Mouse (Mus musculus) heart, postnatal 25 days (tissue): ENCODE measurements around the gene Gm21985. TPM values are rescaled to one million over a fixed set of nuclear protein-coding genes. Genes with fewer than 3 reads are reported as not detected.
A peak's percentile ranks its signal among the peaks of the same experiment; 100 is the strongest.
"Not testable (repeated sequence)": the region's sequence is repeated elsewhere in the genome, so short reads cannot be mapped to it uniquely, and the experiment has no call there.

Experiments
- DNase-seq: peaks from one replicate; pipeline ENCODE4 v3.0.0; 2022; ENCODE audit warnings: low spot score
- intact Hi-C: fragments of 180-260 bp; cut with DNase I; formaldehyde crosslinking; loops from one replicate; pipeline ENCODE4 v1.15.1; 2025
- total RNA-seq, 2 experiments: library from RNA; stranded (reverse); gene quantifications; 2 replicates each; pipeline ENCODE4 v1.2.3; 2021

The Gm21985 gene
- total RNA-seq, 2 experiments from 2014 or later: 0.55 to 0.59 TPM

DNA sequence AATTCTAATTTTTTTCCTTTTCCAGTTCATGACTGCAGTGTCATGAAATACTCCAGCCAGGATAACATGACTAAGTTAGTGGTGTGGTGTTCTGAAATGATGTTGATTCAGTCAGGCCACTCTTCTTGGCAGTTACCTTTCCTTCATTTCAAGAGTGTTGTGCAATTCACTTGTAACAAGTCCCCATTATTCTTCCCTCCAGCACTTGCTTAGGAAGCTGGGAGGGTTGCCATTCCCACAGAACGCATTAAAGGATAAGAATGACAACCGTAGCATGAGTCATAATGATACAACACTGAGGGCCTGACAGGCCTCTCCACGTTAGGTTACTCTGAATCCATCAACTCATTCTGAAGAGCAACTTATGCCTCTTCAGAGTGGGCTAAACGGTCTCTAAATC, 107.0 kb downstream of the Gm21985 start:
- intact Hi-C loops: no loop called here
- peak; percentile 4 for DNase-seq

DNA sequence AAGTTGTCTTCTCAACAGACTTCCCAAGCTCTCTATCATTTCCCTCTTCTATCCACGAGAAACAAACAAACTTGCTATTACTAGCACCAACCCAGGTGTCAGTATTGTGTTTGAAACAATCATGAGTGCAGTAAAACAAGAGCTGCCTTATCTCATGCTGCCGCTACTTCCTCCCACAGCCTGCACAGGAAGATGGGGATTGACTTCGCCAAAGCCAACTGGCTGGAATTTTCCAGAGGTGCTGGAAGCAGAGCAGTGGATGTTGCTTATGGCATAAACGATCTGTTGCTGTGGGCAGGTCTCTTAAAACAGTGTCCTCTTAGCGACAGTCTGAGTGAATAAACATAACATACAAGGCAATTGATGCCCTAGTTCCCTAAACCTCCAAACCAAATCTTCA, 108.5 kb downstream of the Gm21985 start:
- peak; percentile 15 for DNase-seq
- intact Hi-C loops: no loop called here

DNA sequence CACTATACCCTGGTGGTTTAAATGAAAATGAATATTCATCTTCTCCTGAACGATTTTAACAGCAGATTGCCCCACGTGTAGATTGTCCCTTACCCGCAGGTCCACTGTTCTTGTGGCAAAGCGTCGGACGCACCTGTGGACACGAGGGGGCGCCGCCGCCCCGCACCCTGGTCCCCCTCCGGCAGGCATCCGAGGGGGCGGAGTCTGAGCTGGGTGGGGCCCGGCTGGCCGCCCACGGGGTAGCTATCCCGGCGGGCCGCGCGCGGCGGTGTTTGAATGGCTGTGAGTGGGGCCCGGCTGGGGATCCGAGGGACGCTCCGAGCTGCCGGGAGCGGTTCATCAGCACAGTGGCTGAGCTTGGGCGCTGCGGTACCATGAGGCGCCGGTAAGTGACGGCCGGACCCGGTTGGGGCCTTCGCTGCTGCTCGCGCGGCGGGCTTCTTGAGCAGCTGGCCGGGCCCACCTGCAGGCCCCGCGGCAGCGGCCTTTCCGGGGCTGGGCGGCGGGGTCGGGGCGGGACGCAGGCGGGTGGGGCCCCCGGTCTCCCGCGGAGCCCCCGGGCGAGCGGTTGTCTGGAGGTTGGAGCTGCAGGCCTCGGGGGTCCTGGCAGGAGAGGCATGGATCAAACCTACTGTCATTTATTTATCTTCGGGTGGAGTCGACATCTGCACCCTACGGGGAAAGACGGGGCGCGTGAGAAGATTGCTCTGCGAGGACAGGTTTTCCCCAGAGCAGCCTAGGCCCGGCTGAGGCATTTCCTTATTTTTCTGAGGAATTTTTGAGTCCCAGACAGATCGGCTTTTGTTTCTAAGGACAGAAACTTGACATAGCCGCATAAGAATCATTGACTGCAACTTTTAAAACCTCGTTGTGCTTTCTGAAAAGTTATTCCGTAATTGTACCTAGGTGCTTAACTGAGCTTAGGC, 113.1 kb downstream of the Gm21985 start, which contains the start of gene Katnbl1:
TSS of gene Katnbl1 (plus strand) at position 239 of the 926 bp plus-strand sequence.
- DNase-seq: peak; percentile 87
- intact Hi-C loops: loop anchor here (1.0 to 2.0 kb wide), 2 partner anchors 76 to 103 kb away; partner anchors contain the start of gene Emc7

DNA sequence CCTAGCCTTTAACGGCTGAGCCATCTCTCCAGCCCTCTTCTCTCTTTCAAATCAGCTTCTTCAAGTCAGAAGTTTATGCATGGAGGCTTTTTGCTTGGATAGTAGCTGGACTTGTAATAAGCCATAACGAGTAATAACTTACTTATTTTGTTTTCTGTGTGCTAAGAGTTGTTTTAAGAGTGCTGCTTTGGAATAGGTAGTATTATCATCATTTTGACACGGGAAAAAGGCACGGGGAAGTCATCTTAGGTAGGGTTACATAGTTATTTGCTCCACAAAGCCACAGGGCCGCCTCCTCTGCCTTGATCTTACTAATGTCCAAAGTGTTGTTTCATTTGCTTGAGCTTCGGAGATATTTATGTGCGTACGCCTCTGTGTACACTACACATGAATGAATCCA, 114.0 kb downstream of the Gm21985 start:
- intact Hi-C loops: no loop called here
- DNase-seq: no peak

DNA sequence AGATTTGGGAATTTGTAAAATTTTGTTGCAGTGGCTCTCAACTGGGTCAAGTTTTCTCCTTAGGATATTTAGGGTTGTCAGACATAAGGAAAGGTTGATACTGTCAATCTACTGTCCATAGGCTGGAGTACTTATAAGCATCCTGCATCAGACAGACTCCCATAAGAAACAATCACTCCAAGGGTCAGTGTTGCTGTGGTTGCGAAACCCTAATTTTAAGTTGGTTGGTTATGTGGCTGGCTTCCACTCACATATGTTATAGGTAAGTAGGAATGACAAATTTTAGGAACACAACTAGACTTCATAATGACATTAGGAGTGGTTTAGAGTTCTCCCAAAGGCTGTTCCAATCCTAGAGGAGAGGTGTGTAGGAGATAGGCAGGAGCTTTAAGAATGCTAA, 115.1 kb downstream of the Gm21985 start:
- no peak for DNase-seq
- intact Hi-C loops: no loop called here

DNA sequence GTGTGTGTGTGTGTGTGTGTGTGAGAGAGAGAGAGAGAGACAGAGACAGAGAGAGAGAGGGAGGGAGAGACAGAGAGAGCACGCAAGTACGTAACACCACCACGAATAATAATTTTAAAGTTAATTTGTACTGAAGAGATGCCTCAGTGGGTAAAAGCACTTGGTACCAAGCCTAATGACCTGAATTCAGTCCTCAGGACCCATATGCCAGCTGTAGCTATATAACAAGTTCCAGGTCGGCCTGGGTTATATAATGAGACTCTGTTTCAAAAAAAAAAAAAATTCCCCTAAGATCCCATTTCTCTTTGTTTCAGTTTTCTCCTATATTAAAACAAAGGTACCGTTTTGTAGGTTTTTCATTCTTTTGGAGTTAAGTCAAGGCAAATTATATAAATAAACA, 124.7 kb downstream of the Gm21985 start:
- intact Hi-C loops: no loop called here
- no peak for DNase-seq

DNA sequence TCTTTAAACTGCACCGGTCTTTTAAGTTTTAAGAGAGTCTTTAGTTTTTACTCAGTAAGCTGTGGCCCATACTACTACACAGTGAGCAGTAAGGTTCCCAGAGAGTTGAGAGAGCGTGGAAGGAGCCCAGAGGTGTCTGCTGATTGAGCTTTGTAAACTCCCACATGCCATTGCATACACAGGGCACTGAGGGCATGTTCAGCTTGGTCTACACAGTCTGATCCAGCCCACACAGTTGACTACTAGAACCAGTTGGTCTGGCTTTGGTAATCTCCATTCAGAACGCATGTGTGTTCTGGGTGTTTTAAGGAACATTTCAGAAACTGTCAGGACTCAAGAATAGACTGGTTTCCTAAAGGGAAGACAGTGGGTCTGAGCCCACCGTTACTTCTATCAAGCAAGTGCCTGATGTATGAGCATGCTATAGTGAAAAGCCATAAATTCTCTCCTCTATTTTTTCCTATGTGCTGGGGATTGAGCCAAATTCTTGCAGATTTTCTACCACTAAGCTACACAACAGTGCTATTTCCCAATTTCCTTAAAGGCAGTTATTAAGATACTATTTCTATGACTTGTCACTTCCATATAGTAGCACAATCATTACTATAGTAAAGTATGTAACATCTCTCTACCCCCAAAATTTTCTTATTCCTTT, 125.4 kb downstream of the Gm21985 start:
- intact Hi-C loops: no loop called here

DNA sequence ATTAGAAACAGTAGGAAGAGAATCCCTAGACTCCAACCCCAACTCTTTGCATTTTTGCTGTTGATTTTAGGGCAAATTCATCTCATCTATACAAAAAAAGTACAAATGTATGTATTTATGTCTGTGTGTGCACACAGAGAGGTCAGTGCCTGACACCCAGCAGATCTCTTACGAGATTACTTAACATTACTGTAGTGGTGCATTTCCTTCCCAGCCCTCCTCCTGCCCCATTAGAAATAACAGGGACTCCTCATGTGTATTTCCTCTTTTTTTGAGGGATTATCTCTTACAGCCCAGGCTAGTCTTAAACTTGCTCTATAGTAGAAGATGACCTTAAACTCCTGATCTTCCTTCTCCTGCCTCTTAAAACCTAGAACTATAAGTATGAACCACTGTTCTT, 126.6 kb downstream of the Gm21985 start:
- intact Hi-C loops: no loop called here
- DNase-seq: no peak

More for the DNA sequence above, 125.4 kb downstream of the Gm21985 start:
- DNase-seq: no peak

DNA sequence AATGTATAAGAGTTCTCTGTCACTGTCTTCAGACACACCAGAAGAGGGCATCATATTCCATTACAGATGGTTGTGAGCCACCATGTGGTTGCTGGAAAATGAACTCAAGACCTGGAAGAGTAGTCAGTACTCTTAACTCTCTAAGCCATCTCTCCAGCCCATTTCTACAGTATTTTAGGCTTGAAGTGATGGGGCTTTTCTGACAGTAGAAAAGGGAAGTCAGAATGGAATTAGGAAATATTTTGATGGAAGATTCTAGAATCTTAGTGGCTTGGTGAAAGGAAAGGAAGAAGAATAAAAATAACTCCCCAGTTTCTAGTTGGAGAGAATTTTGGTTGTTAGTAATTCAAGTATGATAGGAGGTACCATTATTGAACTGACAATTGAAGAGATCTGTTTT, 127.8 kb downstream of the Gm21985 start:
- intact Hi-C loops: no loop called here
- DNase-seq: no peak

DNA sequence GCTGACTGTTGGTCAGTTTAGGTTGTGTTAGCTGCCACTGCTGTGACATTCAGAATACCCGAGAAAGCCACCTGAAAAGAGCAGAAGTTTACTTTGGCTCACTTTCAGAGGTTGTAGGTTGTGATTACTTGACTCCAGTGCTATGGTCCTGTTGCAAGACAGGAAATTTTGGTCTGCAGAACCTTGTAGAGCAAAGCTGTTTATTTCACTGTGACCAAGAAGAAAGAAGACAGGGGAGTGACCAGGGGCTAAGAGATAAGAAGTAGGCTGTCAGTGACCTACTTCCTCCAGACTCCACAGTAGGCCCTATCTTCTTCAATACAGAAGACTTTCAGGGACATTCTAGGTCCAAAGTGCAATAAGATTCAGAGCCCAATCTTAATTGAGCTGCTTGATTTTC, 130.5 kb downstream of the Gm21985 start:
- no peak for DNase-seq
- intact Hi-C loops: no loop called here

DNA sequence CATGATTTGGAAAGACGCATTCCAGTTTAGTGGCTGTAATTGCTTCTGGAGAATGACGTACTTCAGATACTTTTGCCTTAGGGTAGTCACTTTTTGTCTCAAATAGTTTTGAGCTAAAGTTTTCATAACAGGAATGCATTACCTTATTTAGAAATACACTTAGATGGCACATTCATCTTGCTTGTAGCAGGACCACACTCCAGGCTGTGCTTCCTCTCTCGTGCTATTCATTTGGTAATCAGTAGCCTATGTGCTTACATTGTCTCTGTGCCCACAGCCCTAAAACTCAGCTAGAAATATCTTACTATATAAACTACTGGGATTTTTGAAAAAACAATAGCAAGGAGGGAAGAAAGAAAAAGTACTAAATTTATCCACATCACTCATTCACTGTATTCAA, 140.9 kb downstream of the Gm21985 start:
- intact Hi-C loops: no loop called here
- DNase-seq: no peak

DNA sequence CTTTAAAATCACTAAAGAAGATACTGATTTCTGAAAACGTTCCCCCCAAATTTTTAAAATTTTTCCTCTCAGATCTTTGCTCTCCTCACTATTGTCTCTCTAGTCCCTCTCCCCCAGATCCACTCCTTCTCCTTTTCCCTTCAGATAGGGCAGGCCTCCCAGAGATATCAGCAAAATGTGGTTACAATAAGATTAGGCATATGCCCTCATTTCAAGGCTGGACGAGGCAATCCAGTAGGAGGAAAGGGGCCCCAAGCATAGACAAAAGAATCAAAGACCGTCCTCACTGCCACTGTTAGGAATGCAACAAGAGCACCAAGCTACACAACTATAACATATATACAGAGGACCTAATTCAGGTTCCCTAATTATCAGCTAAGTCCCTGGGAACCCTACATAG, 159.2 kb downstream of the Gm21985 start:
- intact Hi-C loops: no loop called here
- no peak for DNase-seq

DNA sequence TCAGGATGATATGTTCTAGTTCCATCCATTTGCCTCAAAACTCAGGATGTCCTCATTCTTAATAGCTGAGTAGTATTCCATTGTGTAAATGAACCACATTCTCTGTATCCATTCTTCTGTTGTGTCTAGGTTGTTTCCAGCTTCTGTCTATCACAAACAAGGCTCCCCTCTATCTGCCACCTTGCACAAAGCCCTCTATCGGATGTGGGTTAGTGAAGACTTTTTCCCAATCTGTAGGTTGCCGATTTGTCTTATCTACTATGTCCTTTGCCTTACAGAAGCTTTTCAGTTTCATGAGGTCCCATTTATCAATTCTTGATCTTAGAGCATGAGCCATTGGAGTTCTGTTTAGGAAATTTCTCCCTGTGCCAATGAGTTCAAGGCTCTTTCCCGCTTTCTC, 162.4 kb downstream of the Gm21985 start:
- intact Hi-C loops, DNase-seq: not testable (repeated sequence)

DNA sequence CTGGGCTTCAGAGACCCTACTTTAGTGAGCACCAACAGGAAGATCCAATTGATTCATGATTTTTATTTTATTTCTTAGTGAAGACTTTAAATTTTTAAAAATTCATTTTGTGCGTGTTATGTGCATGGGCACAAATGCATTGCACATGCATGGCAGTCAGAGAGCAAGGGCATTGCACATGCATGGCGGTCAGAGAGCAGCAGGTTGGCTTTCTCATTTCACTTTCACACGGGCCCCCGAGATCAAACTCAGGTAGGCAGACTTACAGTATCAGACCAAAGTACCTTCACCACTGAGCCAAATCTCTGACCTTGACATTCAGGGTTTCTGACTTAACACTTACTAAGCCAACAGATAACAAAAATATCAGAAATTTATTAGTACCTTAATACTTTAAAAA, 163.6 kb downstream of the Gm21985 start:
- intact Hi-C loops: no loop called here

DNA sequence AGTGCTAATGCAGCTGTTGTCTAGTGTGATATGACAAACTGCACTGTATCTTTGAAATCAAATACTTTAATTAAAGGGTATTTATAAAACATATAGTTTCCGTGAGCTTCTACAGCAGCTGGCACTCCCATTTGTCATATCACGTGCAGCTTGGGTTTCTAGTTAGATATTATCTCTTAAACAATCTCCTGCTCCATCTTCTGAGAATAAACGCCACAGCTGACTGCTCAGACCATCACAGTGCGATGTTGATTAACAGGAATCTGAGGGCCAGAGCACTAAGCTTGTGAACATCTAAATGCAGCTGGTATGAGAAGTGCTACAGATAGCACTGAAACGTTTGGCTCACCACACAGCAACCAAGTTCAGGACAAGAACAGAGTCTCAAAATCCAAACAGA, 164.3 kb downstream of the Gm21985 start:
- no peak for DNase-seq
- intact Hi-C loops: no loop called here

More for the DNA sequence above, 163.6 kb downstream of the Gm21985 start:
- DNase-seq: no peak

DNA sequence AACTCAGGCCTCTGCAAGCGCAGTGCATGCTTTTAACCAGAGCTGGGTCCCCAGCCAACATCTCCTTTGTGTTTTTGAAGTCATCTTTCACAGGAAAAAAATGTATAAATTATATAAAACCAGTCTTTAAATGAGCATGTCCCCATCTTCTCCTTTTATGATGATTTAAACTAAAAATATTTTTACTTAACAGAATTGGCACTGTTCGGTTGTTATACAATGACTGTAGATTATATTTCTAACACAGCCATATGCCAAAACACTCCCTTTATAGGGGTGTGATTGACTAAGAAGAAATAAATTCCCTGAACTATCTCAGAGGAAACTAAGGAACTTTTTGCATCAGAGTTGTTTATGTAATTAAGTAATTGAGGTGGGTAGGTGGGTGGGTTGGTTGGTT, 166.4 kb downstream of the Gm21985 start:
- intact Hi-C loops: no loop called here
- DNase-seq: no peak

DNA sequence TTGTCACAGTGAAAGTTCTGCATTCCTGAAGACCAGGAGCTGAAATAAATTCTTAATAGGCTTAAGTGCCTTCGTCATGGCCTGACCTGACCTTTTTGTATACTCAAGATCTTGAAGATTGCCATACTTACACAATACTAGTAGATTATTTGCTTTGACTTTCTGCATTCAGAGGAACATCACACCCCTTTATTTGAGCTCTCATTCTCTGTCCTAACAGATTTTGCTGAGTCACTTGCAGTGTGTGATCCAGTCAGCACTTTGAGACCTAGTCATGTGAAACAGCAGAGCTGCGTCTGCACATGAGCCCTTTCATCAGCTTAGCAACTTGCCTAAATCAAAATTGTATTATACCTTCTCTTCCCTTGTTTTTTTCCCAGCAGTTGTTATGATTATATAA, 167.2 kb downstream of the Gm21985 start:
- no peak for DNase-seq
- intact Hi-C loops: no loop called here

DNA sequence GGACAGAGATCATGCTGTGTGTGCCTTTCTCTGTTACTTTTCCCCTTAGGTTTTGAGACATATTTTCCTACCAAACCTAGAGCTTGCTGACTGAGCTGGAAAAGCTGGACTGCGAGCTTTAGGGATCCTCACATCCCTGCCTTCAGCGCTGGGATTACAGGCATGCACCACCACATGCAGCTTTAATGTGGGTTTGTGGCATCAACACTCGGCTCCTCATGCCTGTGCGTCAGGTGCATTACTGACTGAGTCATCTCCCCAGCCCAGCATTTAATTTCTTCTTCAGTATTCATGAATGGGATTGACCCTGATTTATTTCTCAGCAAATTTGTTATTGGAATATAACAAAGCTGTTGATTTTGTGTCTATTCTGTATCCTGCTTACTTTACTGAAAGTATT, 170.2 kb downstream of the Gm21985 start:
- DNase-seq: no peak
- intact Hi-C loops: no loop called here

DNA sequence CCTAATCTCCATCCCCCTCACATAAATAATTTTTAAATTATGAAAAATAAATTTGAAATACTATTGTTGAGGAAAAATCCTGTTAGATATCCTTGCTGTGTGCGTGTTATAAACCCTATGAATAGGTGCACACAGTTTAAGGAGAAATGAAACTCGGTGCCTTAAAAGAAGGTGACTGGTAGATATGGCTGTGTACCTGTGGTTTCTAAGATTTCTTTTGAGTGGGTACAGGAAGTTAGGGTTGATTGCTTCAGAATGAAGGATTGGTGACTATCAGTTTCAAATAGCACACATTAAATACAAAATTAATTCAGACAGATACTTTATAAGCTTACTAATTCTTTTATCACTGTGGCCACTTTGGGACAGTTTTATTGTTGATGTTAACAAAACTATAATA, 171.5 kb downstream of the Gm21985 start:
- intact Hi-C loops: no loop called here
- DNase-seq: no peak

DNA sequence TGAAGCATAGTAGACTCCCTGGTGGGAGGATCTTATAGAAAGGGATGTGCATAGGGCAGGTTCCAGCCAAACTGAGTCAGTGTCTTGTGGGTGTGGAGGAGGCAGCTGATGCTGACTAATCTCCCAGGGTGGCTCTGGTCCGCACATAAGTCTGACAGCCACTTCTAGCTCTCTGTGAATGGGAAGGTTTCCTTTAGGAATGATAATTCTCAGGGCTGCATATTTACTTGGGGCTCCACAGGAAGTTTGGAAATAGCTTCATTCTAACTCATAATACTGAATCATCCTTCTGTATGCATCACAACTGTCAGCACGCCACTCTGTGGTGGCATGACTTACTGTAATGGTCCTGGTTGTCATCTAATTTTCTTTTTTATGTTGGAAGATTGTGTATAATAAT, 177.4 kb downstream of the Gm21985 start:
- DNase-seq: no peak
- intact Hi-C loops: no loop called here

DNA sequence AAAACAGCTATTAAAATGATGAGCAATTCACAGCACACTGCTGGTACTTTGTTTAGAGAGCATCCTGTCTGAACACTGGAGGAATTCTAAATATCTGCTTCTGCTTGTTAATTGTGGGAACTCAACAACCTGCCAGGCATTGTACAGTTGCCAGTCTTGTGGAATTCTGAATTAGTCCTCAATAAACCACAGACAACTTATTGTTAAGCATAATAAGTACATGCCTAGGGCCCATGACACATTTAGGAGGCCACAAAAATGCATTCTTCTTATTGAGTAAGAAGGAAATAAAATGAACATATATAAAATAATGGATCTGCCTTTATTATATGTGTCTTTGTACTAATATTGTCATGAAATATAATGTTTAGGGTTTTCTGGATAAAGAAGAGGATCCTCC, 179.4 kb downstream of the Gm21985 start:
- intact Hi-C loops: no loop called here
- no peak for DNase-seq
